Mouse (Mus musculus): ENCODE data around the gene Gm45753. TPM values are rescaled to one million over a fixed set of nuclear protein-coding genes. Genes with fewer than 3 reads are reported as not detected.

The Gm45753 gene
- polyA plus RNA-seq, 1 experiment: not detected

DNA sequence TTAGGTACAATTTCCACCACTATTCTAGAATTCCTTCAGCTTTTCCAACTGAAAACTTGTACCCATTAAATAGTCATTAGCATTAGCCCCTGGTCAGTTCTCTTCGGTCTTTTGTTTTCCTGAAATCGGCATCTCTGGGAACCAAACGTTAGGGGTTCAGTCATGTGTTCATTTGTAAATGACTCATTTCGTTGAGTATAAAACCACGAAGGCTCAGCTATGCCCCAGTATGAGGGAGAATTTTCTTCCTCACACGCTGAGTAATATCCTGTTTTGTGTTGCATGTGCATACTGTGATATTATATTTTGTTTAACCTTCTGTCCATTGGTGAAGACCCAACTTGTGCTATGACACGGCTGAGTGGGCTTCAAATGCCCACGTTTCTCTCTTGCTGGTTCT, 49.8 kb downstream of the Gm45753 start:
- H3K27ac ChIP-seq (ENCODE audit: insufficient read depth, low read length): no peak overlapping the region
- no peak for TF ChIP-seq EP300 (IDR thresholded peaks at IDR 0.05; ENCODE audit: insufficient read depth, low read depth, low read length)
- TF ChIP-seq CTCF (IDR thresholded peaks at IDR 0.05; ENCODE audit: low read depth, low read length): no peak
- TF ChIP-seq POLR2A (IDR thresholded peaks at IDR 0.05; ENCODE audit: insufficient read depth, low read length): no peak
- H3K36me3 ChIP-seq (ENCODE audit: control insufficient read depth, insufficient read depth, low read length, poor library complexity, severe bottlenecking): no peaks in the 10 kb centered on the region
- no peaks in the 10 kb centered on the region for H3K4me1 ChIP-seq (ENCODE audit: control insufficient read depth, insufficient read depth, low read length)
- H3K9ac ChIP-seq (ENCODE audit: low read depth, poor library complexity, severe bottlenecking): no peak overlapping the region
- H3K27me3 ChIP-seq (ENCODE audit: control insufficient read depth, insufficient read depth, low read length, poor library complexity, severe bottlenecking): no peaks in the 10 kb centered on the region; the same call in 1 of the 2 replicates
- no peak overlapping the region for H3K4me3 ChIP-seq (ENCODE audit: low read depth, low read length)
- no peaks in the 10 kb centered on the region for H3K9me3 ChIP-seq (replicated peaks; ENCODE audit: control insufficient read depth, insufficient read depth, low read length, poor library complexity, severe bottlenecking)

DNA sequence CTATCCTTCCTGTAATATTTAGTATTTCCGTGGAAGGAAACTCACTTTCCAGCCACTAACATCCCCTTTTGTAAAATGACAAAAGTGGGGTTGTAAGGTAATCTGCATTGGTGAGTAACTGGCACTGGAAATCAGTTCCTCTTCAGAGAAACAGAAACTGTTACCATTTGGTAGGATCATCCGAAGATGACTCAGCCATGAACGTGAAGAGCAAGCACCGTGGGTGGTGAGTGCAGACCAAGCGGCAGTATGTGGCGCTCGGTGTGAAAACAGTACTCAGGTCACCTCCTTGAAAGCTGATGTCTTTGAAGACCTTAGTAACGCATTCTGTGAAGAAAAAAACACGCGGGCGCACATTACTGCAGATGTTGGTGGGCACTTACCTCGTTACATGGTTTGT, 53.2 kb downstream of the Gm45753 start:
- Histone ChIP-seq H3K9me3 (replicated peaks; ENCODE audit: control insufficient read depth, insufficient read depth, low read length, poor library complexity, severe bottlenecking) (no peaks in the 10 kb centered on the region), H3K36me3 (ENCODE audit: control insufficient read depth, insufficient read depth, low read length, poor library complexity, severe bottlenecking) (no peaks in the 10 kb centered on the region), H3K27me3 (ENCODE audit: control insufficient read depth, insufficient read depth, low read length, poor library complexity, severe bottlenecking) (no peaks in the 10 kb centered on the region; the same call in 1 of the 2 replicates), H3K9ac (ENCODE audit: low read depth, poor library complexity, severe bottlenecking) (no peak overlapping the region), H3K4me1 (ENCODE audit: control insufficient read depth, insufficient read depth, low read length) (no peaks in the 10 kb centered on the region), H3K4me3 (ENCODE audit: low read depth, low read length) (no peak overlapping the region), H3K27ac (ENCODE audit: insufficient read depth, low read length) (no peak overlapping the region)
- TF ChIP-seq CTCF (IDR thresholded peaks at IDR 0.05; ENCODE audit: low read depth, low read length): no peak
- TF ChIP-seq POLR2A (IDR thresholded peaks at IDR 0.05; ENCODE audit: insufficient read depth, low read length): no peak

GRCm38 (mm10) chr8:45254194-45254842, 53.9 kb downstream of the Gm45753 start:
- Histone ChIP-seq H3K9me3 (replicated peaks; ENCODE audit: control insufficient read depth, insufficient read depth, low read length, poor library complexity, severe bottlenecking) (no peaks in the 10 kb centered on the region), H3K36me3 (ENCODE audit: control insufficient read depth, insufficient read depth, low read length, poor library complexity, severe bottlenecking) (no peaks in the 10 kb centered on the region), H3K9ac (ENCODE audit: low read depth, poor library complexity, severe bottlenecking) (no peak overlapping the region), H3K27me3 (ENCODE audit: control insufficient read depth, insufficient read depth, low read length, poor library complexity, severe bottlenecking) (no peaks in the 10 kb centered on the region; the same call in 1 of the 2 replicates), H3K4me1 (ENCODE audit: control insufficient read depth, insufficient read depth, low read length) (peaks cover 2% of the 10 kb centered on the region), H3K27ac (ENCODE audit: insufficient read depth, low read length) (no peak overlapping the region), H3K4me3 (ENCODE audit: low read depth, low read length) (no peak overlapping the region)
- no peak for TF ChIP-seq EP300 (IDR thresholded peaks at IDR 0.05; ENCODE audit: insufficient read depth, low read depth, low read length)
- no peak for TF ChIP-seq CTCF (IDR thresholded peaks at IDR 0.05; ENCODE audit: low read depth, low read length)

GRCm38 (mm10) chr8:45253586-45253985, 54.7 kb downstream of the Gm45753 start:
- no peaks in the 10 kb centered on the region; the same call in 1 of the 2 replicates for H3K27me3 ChIP-seq (ENCODE audit: control insufficient read depth, insufficient read depth, low read length, poor library complexity, severe bottlenecking)
- H3K9ac ChIP-seq (ENCODE audit: low read depth, poor library complexity, severe bottlenecking): no peak overlapping the region
- H3K4me1 ChIP-seq (ENCODE audit: control insufficient read depth, insufficient read depth, low read length): peaks cover 2% of the 10 kb centered on the region

DNA sequence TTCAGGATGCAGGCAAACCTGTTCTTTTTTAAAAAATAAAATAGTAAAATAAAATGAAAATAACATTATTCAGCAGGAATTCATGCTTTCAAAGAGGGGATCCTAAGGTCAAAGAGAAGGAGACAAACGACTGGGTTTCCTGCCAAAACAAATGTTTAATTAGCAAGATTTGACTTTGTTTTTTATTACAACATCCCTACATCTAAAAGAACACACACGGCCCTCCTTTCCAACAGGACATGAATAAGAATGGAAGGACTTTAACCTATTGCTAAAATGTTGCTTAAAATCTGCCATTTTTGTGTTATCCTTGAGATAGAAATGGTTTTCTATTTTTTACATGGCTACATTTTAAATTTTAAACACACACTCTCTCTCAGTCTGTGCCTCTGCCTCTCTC, 55.2 kb downstream of the Gm45753 start:
- no peaks in the 10 kb centered on the region for H3K36me3 ChIP-seq (ENCODE audit: control insufficient read depth, insufficient read depth, low read length, poor library complexity, severe bottlenecking)
- TF ChIP-seq EP300 (IDR thresholded peaks at IDR 0.05; ENCODE audit: insufficient read depth, low read depth, low read length) (no peak), CTCF (IDR thresholded peaks at IDR 0.05; ENCODE audit: low read depth, low read length) (no peak), POLR2A (IDR thresholded peaks at IDR 0.05; ENCODE audit: insufficient read depth, low read length) (no peak)
- H3K9me3 ChIP-seq (replicated peaks; ENCODE audit: control insufficient read depth, insufficient read depth, low read length, poor library complexity, severe bottlenecking): no peaks in the 10 kb centered on the region
- peaks cover 2% of the 10 kb centered on the region for H3K4me1 ChIP-seq (ENCODE audit: control insufficient read depth, insufficient read depth, low read length)
- H3K27me3 ChIP-seq (ENCODE audit: control insufficient read depth, insufficient read depth, low read length, poor library complexity, severe bottlenecking): no peaks in the 10 kb centered on the region; the same call in 1 of the 2 replicates
- no peak overlapping the region for H3K27ac ChIP-seq (ENCODE audit: insufficient read depth, low read length)
- no peak overlapping the region for H3K4me3 ChIP-seq (ENCODE audit: low read depth, low read length)
- no peak overlapping the region for H3K9ac ChIP-seq (ENCODE audit: low read depth, poor library complexity, severe bottlenecking)

More at GRCm38 (mm10) chr8:45253586-45253985, 54.7 kb downstream of the Gm45753 start:
- Histone ChIP-seq H3K9me3 (replicated peaks; ENCODE audit: control insufficient read depth, insufficient read depth, low read length, poor library complexity, severe bottlenecking) (no peaks in the 10 kb centered on the region), H3K4me3 (ENCODE audit: low read depth, low read length) (no peak overlapping the region), H3K36me3 (ENCODE audit: control insufficient read depth, insufficient read depth, low read length, poor library complexity, severe bottlenecking) (no peaks in the 10 kb centered on the region), H3K27ac (ENCODE audit: insufficient read depth, low read length) (no peak overlapping the region)
- TF ChIP-seq CTCF (IDR thresholded peaks at IDR 0.05; ENCODE audit: low read depth, low read length): no peak
- no peak for TF ChIP-seq EP300 (IDR thresholded peaks at IDR 0.05; ENCODE audit: insufficient read depth, low read depth, low read length)
- no peak for TF ChIP-seq POLR2A (IDR thresholded peaks at IDR 0.05; ENCODE audit: insufficient read depth, low read length)

DNA sequence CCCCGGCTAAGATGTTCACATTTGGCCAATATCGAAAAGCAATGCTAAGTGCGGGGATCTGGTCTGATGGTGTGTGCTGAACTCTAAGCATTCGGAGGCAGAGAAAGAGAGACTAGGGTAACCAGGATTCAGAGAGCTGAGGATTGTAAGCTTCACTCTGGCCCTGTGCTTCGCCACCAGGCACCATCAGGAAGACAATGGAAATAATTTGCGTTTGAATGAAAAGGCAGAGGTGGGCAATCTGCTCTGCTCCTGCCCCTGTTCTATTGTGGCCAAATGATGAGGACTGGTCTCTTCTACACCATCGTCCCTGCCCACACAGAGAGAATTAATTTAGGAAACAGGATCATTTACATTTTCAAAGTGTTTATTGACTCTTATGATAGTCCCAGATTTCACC, 62.0 kb downstream of the Gm45753 start:
- no peak for TF ChIP-seq CTCF (IDR thresholded peaks at IDR 0.05; ENCODE audit: low read depth, low read length)
- TF ChIP-seq EP300 (IDR thresholded peaks at IDR 0.05; ENCODE audit: insufficient read depth, low read depth, low read length): peak; percentile 68; the same call in 1 of the 2 replicates
- H3K27ac ChIP-seq (ENCODE audit: insufficient read depth, low read length): no peak overlapping the region
- no peaks in the 10 kb centered on the region for H3K36me3 ChIP-seq (ENCODE audit: control insufficient read depth, insufficient read depth, low read length, poor library complexity, severe bottlenecking)
- no peak overlapping the region for H3K4me3 ChIP-seq (ENCODE audit: low read depth, low read length)
- H3K27me3 ChIP-seq (ENCODE audit: control insufficient read depth, insufficient read depth, low read length, poor library complexity, severe bottlenecking): no peaks in the 10 kb centered on the region
- H3K9ac ChIP-seq (ENCODE audit: low read depth, poor library complexity, severe bottlenecking): no peak overlapping the region
- no peaks in the 10 kb centered on the region for H3K9me3 ChIP-seq (replicated peaks; ENCODE audit: control insufficient read depth, insufficient read depth, low read length, poor library complexity, severe bottlenecking)
- peaks cover 6% of the 10 kb centered on the region for H3K4me1 ChIP-seq (ENCODE audit: control insufficient read depth, insufficient read depth, low read length)
